Mouse (Mus musculus) CD4-positive helper T cell, adult 2 months (primary cell): ENCODE measurements at regions not wholly inside any gene's neighbourhood (a gene's known extent, or its start where the extent isn't known, plus 50 kb on each side); places are given as distances from the start of the nearest gene placed in this dataset.
A peak's percentile ranks its signal among the peaks of the same experiment; 100 is the strongest.

Source experiments
- DNase-seq: peaks from one replicate; pipeline ENCODE4 v3.0.0-alpha.2; 2012; ENCODE audit warnings: low read depth, missing footprints, low spot score

- no peak for DNase-seq
These were observed 156.3 kb downstream of the Maf start for GRCm38 (mm10) chr8:115551262-115551661.

DNA sequence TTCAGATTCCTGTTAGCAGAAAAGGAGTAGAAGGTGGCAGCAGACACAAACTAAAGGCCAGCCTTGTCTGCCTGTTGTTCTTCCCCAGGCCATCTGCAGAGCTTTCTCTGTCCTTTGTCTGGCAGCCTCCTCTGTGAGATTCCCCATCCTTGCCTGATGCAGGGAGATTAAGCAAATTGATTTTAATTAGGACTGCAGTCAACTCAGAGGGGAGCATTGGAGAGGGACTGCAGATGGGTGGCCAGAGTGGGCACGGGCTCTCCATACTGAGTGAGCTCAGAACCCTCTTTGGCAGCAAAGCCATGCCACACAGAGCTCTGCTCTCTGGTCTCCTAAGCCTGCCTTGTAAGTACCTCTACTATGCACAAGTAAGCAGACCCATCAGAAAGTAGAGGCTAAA lies 158.5 kb downstream of the Maf start:
- DNase-seq: no peak

DNA sequence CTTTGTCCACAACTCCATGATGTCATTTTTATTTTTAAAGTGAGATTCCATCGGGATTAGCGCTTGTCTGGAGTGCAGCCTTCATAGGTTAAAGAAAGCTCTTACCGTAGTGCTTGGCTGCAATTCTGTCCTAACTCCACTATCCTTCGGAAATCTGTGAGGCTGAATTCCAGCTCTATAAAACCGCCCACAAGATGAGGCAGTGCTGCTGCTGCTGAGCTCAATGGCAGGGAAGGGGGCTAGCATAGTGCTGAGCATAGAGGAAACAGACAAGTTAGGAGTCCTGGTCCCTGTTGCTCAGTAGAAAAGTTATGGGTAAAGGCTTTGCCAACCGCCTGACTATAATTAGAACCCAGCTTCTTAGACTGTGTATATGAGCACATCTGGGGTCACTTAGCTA lies 163.5 kb downstream of the Maf start:
- DNase-seq: no peak

- DNase-seq: no peak
These were observed 164.7 kb downstream of the Maf start for GRCm38 (mm10) chr8:115542935-115543334.

- no peak for DNase-seq
These were observed 168.0 kb downstream of the Maf start for GRCm38 (mm10) chr8:115539600-115539999.

GRCm38 (mm10) chr8:115538236-115538635 lies 169.4 kb downstream of the Maf start:
- no peak for DNase-seq

DNA sequence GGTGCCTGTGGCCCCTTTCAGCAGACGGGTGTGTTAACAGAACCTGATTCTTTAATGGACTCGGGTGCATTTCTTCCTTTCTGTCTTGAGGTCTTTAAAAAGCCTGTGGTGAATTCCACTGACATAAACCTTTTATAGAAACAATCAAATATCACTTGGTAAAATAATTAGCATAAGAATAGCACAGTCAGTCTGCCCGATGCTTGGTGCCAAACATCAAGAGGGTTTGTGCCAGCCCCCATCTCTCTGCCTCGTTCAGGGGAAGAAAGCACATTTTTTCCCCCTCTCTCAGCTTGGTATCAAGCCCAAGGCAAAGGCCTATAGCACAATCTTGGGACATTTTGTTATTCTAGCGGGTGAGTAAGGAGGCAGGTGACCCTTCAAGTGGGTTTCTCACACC lies 169.8 kb downstream of the Maf start:
- DNase-seq: no peak

GRCm38 (mm10) chr8:115536554-115537346 lies 170.8 kb downstream of the Maf start:
- no peak for DNase-seq

DNA sequence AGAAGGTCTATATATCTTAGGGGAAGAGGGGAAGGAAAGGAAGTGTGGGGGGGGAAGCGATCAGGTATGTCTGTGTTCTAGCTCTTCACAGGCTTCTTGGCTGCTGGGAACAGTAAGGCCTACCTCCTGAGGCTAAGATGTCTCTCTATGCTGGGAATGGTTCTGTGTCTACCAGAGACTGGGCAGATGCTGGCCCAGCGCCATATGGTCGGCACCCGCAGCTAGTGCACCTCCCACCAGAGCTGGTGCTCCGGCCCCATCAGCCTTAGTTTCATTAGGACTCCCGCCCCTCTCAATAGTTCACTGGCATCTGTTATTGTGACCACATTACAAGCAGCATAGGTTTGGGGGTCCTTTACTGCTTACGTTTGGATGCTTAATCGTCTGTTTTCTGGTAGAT lies 171.6 kb downstream of the Maf start:
- DNase-seq: no peak

DNA sequence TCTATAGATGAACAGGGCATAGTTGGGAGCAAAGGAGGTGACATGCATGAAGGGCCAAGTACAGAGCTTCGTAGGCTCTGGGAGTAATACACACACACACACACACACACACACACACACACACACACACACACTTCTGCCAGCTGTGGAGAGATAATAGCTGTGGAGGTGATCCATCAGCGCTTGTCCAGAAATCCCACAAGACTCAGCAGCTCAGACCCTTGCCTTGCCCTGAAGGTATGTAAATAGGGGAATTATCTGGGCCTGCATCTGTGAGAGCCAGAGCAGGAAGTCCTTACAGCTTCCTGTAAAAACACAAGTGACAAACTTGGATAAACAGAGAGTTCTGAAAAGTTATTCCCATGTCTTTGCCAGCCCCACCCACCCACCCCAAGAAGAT lies 173.6 kb downstream of the Maf start:
- no peak for DNase-seq

- DNase-seq: peak; percentile 18
These were observed 176.3 kb downstream of the Maf start for GRCm38 (mm10) chr8:115531343-115531742.

- peak; percentile 49 for DNase-seq
These were observed 177.8 kb downstream of the Maf start for GRCm38 (mm10) chr8:115529568-115530342.

- no peak for DNase-seq
These were observed 178.7 kb downstream of the Maf start for GRCm38 (mm10) chr8:115528879-115529278.

DNA sequence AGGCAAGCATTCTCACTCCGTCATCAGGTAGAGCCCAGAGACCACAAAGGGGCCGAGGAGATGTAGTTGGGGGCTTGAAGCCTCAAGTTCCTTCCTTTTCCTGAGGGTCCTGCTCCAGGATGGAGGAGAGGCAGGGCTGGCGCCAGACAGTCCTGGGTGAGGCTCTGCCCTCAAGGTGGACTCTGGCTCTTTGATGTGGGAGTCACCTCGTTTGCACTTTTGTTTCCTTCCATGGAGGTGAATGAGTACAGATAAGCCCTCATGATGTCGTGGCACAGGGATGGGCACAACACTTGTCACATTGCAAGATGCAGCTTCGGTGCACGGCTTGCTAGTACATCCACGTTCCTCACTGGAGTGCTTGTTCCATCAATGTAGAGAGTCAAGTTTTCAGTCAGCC lies 182.4 kb downstream of the Maf start:
- DNase-seq: no peak

DNA sequence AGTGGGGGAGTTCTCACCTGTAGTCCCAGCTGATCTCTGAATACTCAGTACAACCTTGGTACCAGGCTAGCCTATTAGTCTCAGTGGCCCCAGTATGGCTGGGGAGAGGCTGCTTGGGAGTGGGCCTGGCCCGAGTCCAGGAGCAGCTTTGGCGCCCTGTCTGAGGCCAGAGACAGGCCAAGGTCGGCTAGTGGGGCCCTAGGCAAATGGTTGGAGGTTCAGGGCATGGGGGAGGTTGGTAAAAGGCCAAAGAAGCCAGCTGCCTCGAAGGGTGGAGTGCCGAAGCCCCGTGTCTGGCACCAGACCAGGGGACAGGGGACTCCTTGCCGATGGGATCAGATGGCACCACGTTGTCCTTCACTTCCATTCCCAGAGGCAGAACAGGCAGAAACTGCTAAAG lies 182.9 kb downstream of the Maf start:
- DNase-seq: no peak

- no peak for DNase-seq
These were observed 185.1 kb downstream of the Maf start for GRCm38 (mm10) chr8:115522527-115522926.

DNA sequence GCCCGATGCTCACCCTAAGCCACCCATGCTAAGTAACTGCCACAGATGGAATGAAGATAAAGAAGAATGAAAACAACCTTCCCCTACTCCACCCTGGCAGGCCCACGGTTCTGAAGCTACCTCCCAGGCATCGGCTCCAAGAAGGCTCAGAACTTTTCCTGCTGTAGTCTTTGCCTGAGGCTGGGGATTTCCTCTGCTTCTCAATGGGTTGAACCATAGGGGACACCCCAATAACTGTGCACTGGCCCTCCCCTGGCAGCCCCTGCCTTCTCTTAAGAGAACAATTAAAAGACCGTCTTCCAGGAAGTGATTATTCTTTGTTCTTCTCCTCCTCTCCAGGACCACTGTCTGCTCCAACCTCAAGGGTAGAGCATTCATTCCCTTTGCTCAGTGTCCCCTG lies 191.9 kb downstream of the Maf start:
- DNase-seq: no peak

DNA sequence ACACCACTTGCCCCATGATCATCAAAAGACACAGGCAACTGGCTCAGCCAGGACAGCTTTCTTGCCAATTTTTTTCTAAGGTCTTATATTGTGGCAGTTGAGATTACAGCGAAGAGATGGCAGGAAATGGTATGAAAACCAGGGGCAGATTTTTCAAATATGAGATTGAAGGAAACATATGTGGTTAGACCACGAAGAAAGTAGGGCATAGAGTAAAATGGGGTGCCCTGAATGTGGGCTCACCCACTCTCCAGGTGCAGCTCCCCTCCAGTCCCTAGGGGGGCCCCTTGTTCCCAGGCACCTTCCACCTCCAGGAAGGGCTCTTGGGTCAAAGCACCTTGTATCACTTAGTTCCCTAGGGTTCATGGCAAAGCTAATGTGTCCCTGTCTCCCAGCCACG lies 193.1 kb downstream of the Maf start:
- peak; percentile 53 for DNase-seq

DNA sequence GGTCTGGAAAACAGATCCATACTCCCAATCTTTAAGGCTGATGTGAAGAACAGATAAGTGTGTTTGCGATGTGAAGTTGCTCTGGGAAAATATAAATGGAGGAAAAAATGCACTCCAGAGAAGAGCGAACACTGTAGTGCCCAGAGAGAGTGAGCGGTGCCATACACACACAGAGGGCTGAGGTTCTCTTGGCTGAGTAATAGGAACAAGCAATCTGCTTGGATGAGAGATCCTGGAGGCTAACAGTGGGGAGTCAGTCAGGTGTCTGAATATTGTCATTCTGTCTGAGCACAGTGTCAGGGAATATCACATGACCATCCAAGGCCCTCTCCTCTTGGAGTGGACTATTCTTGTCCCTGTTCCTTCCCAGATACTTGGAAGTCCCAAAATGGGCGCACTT lies 200.4 kb downstream of the Maf start:
- no peak for DNase-seq

GRCm38 (mm10) chr8:115506741-115507140 lies 200.9 kb downstream of the Maf start:
- peak; percentile 58 for DNase-seq

DNA sequence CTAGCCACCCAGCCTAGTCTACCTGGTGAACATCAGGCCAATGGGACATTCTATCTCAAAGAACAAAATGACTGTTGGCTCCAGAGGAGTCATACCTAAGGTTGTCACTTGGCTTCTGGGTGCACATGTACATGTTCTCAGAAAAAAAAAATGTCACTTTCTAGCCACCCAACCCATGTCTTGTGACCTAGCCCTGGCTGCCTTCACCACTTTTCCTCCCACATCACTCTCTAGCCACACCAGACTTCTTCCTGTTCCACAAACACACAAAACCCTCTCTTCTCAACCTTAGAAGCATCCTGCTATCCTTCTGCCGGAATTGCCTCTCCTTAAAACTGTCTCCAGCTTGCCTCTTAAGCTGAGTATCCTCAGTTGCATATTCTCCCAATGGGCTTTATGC lies 211.6 kb downstream of the Maf start:
- peak; percentile 45 for DNase-seq

GRCm38 (mm10) chr8:115494353-115494752 lies 213.2 kb downstream of the Maf start:
- no peak for DNase-seq

DNA sequence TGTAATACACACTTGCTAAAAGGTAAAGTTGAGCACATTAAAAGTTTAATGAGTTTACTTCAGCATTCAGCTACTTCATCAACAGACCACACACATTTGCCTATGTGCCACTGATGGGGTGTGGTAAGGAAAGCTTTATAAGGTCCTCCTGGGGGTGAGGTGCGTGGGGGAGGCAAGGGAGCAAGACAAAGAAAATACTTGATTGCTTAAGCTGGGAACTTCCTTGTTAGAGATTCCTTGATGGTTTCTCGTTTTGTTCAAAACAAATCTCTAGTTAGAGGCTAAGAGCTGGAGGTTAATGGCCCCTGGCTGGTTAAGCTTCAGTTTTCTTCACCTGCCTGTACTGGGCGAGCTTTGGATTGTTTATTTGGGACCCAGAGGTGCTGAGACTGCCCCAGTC lies 220.7 kb downstream of the Maf start:
- DNase-seq: no peak
